Mouse (Mus musculus): ENCODE data around the gene Fgf18. TPM values are rescaled to one million over a fixed set of nuclear protein-coding genes. Genes with fewer than 3 reads are reported as not detected.

Fgf18 gene
- polyA plus RNA-seq, 2 experiments: 18.5 to 24.0 TPM

DNA sequence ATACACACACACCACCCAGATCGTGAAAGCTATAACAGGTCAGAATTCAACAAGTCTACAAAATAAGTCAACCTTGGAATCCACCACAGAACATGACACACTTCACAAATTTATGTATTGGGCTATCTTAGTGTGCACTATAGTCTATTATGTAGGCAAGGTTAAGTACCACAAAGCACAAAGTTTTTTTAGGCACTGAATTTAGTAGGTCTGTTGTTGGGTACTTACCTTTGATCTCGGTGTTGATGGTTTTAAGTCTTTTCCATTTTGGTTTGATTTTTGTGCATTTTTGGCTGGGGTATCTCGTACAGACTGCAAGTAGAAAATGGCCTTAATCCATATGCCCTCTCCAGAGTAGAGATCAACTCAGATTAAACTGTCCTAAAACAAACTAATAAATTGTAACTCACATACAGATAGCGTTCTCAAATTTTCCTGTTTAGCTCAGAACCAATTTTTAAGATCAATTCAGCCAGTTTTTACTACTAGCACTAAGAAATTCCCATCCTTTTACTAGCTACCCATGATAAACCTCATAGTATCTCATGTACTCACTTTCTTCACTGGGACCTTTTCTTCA, 9.3 kb upstream of the Fgf18 start:
- Histone ChIP-seq H3K27ac (replicated peaks; ENCODE audit: low read depth, low read length) (no peak overlapping the region), H3K9me3 (ENCODE audit: control insufficient read depth, low read length) (no peaks in the 10 kb centered on the region), H3K27me3 (ENCODE audit: control insufficient read depth, insufficient read depth, low read length) (no peaks in the 10 kb centered on the region), H3K4me2 (replicated peaks; ENCODE audit: low read depth, low read length, severe bottlenecking) (no peak overlapping the region), H3K4me3 (replicated peaks; ENCODE audit: low read length) (no peak overlapping the region), H3K9ac (ENCODE audit: low read depth, low read length, severe bottlenecking) (no peak overlapping the region), H3K36me3 (ENCODE audit: control insufficient read depth, insufficient read depth, low read length) (peaks cover 94% of the 10 kb centered on the region), H3K4me1 (ENCODE audit: control insufficient read depth, insufficient read depth, low read length) (peaks cover 8% of the 10 kb centered on the region)
- no peak for TF ChIP-seq POLR2A (IDR thresholded peaks at IDR 0.05; ENCODE audit: borderline replicate concordance, extremely low read depth, insufficient read depth, insufficient read length)
- WGBS: 78% methylated on average over 4 of the region's 4 CpGs
- ATAC-seq (ENCODE audit: low FRiP score, low read depth) (no peak), DNase-seq (ENCODE audit: low spot score) (no peak)

DNA sequence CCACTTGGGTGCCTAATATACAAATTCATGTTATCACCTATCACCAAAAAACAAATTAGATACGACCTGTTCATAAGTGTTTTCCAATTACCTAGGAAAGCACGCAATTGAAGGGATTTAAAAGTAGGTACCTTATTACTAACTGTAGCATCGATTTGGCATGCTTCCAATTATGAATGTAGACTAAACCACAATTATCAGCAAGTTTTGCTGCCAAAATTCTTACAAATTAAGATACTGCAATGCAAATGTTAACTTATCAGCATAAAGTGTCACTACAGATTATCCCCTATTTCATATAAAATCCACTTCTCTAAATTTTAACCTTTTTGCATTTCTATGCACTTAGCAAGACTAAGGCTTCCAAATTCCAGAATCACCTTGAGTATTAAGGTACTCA, 7.3 kb upstream of the Fgf18 start:
- no peak overlapping the region for H3K4me2 ChIP-seq (replicated peaks; ENCODE audit: low read depth, low read length, severe bottlenecking)
- 84% methylated on average over 3 of the region's 3 CpGs for WGBS
- no peak for TF ChIP-seq POLR2A (IDR thresholded peaks at IDR 0.05; ENCODE audit: borderline replicate concordance, extremely low read depth, insufficient read depth, insufficient read length)

DNA sequence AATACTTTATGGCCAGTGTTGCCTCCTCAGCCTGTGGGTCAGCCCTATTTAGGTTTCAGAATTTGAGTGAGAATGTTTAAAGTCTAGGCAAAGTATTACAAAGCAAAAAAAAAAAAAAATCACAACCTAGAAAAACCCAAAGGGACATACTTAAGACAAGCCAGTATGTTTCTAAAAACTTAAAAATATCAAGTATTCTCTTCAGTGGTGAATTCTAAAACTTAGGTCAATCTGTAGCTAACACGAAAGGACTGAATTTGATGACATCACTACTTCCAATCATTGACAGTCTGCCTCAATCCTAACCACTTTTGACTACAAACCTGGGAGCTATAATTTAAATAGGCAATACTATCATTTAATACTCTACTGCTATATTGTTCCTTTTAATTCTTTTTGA, 5.8 kb upstream of the Fgf18 start:
- Histone ChIP-seq H3K4me1 (ENCODE audit: control insufficient read depth, insufficient read depth, low read length) (peaks cover 2% of the 10 kb centered on the region; the same call in 1 of the 2 replicates), H3K27me3 (ENCODE audit: control insufficient read depth, insufficient read depth, low read length) (no peaks in the 10 kb centered on the region), H3K36me3 (ENCODE audit: control insufficient read depth, insufficient read depth, low read length) (peaks cover 78% of the 10 kb centered on the region), H3K9me3 (ENCODE audit: control insufficient read depth, low read length) (no peaks in the 10 kb centered on the region), H3K4me2 (replicated peaks; ENCODE audit: low read depth, low read length, severe bottlenecking) (no peak overlapping the region), H3K27ac (replicated peaks; ENCODE audit: low read depth, low read length) (no peak overlapping the region), H3K9ac (ENCODE audit: low read depth, low read length, severe bottlenecking) (no peak overlapping the region), H3K4me3 (replicated peaks; ENCODE audit: low read length) (no peak overlapping the region)
- no peak for DNase-seq (ENCODE audit: low spot score)
- no peak for ATAC-seq (ENCODE audit: low FRiP score, low read depth)
- 87% methylated on average over 1 of the region's 1 CpGs for WGBS
- TF ChIP-seq POLR2A (IDR thresholded peaks at IDR 0.05; ENCODE audit: borderline replicate concordance, extremely low read depth, insufficient read depth, insufficient read length): no peak

More for the DNA sequence above, 7.3 kb upstream of the Fgf18 start:
- Histone ChIP-seq H3K36me3 (ENCODE audit: control insufficient read depth, insufficient read depth, low read length) (peaks cover 90% of the 10 kb centered on the region), H3K4me1 (ENCODE audit: control insufficient read depth, insufficient read depth, low read length) (no peaks in the 10 kb centered on the region), H3K4me3 (replicated peaks; ENCODE audit: low read length) (no peak overlapping the region), H3K9me3 (ENCODE audit: control insufficient read depth, low read length) (no peaks in the 10 kb centered on the region), H3K27me3 (ENCODE audit: control insufficient read depth, insufficient read depth, low read length) (no peaks in the 10 kb centered on the region), H3K27ac (replicated peaks; ENCODE audit: low read depth, low read length) (no peak overlapping the region), H3K9ac (ENCODE audit: low read depth, low read length, severe bottlenecking) (no peak overlapping the region)
- ATAC-seq (ENCODE audit: low FRiP score, low read depth): no peak
- no peak for DNase-seq (ENCODE audit: low spot score)

DNA sequence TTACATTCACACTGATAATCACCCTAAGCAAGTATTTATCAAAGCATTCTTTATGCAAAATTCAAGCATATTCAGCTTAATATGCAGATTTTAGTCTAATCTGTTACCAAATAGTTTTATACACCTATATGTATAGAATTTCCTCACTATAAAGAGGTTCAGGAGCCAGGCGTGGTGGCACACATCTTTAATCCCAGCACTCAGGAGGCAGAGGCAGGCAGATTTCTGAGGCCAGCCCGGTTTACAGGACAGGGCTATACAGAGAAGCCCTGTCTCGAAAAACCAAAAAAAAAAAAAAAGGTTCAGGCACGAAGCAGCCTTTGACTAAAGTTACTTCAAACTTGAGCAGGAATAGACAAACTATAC, 4.6 kb upstream of the Fgf18 start:
- WGBS: 83% methylated on average over 4 of the region's 4 CpGs
- DNase-seq (ENCODE audit: low spot score) (no peak), ATAC-seq (ENCODE audit: low FRiP score, low read depth) (no peak)
- Histone ChIP-seq H3K27ac (replicated peaks; ENCODE audit: low read depth, low read length) (no peak overlapping the region), H3K9ac (ENCODE audit: low read depth, low read length, severe bottlenecking) (no peak overlapping the region), H3K36me3 (ENCODE audit: control insufficient read depth, insufficient read depth, low read length) (peaks cover 67% of the 10 kb centered on the region), H3K4me3 (replicated peaks; ENCODE audit: low read length) (no peak overlapping the region), H3K9me3 (ENCODE audit: control insufficient read depth, low read length) (no peaks in the 10 kb centered on the region), H3K27me3 (ENCODE audit: control insufficient read depth, insufficient read depth, low read length) (no peaks in the 10 kb centered on the region), H3K4me1 (ENCODE audit: control insufficient read depth, insufficient read depth, low read length) (peaks cover 5% of the 10 kb centered on the region; the same call in 1 of the 2 replicates), H3K4me2 (replicated peaks; ENCODE audit: low read depth, low read length, severe bottlenecking) (no peak overlapping the region)
- TF ChIP-seq POLR2A (IDR thresholded peaks at IDR 0.05; ENCODE audit: borderline replicate concordance, extremely low read depth, insufficient read depth, insufficient read length): no peak

DNA sequence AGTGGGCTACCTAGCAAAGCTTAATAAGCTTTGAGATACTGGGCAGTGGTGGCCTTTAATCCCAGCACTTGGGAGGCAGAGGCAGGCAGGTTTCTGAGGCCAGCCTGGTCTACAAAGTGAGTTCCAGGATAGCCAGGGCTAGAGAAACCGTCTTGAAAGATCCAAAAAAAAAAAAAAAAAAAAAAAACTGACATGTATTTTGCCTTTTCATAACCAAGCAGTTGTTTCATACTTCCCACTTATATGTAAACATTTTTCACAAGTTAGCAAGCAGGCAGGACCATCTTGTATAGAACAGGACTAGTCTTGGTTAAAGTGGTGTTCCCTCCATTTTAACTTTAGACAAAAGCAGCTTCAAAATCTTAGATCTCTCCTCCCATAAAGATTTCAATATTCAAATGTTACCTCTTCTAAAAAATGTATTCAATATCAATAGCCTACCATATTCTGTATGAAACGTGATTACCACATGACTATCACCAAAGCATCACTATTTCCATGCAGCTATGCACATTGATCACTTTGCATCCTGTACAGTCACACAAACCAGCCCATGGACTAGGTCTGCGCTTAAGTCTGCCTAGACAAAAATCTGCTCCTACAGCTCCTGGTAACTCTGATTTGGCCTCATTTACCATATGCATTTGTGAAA, 4.1 kb upstream of the Fgf18 start:
- DNase-seq (ENCODE audit: low spot score): no peak
- Histone ChIP-seq H3K9me3 (ENCODE audit: control insufficient read depth, low read length) (no peaks in the 10 kb centered on the region), H3K4me2 (replicated peaks; ENCODE audit: low read depth, low read length, severe bottlenecking) (no peak overlapping the region), H3K4me1 (ENCODE audit: control insufficient read depth, insufficient read depth, low read length) (peaks cover 8% of the 10 kb centered on the region; the same call in 1 of the 2 replicates), H3K36me3 (ENCODE audit: control insufficient read depth, insufficient read depth, low read length) (peaks cover 62% of the 10 kb centered on the region), H3K27ac (replicated peaks; ENCODE audit: low read depth, low read length) (no peak overlapping the region), H3K4me3 (replicated peaks; ENCODE audit: low read length) (no peak overlapping the region), H3K9ac (ENCODE audit: low read depth, low read length, severe bottlenecking) (no peak overlapping the region), H3K27me3 (ENCODE audit: control insufficient read depth, insufficient read depth, low read length) (no peaks in the 10 kb centered on the region)
- TF ChIP-seq POLR2A (IDR thresholded peaks at IDR 0.05; ENCODE audit: borderline replicate concordance, extremely low read depth, insufficient read depth, insufficient read length): no peak
- 78% methylated on average over 3 of the region's 3 CpGs for WGBS
- no peak for ATAC-seq (ENCODE audit: low FRiP score, low read depth)
